Mouse (Mus musculus) heart, embryonic 10.5 days (tissue): ENCODE measurements at regions not wholly inside any gene's neighbourhood (a gene's known extent, or its start where the extent isn't known, plus 50 kb on each side); places are given as distances from the start of the nearest gene placed in this dataset.

ENCODE experiments used
- DNase-seq: peaks from one replicate; pipeline ENCODE4 v3.0.0-alpha.2; 2017; ENCODE audit warnings: low spot score
- H3K27ac ChIP-seq: fragments of 300-500 bp; sonication (generic); 2 replicates; pipeline ENCODE4 v1.5.1; 2016; ENCODE audit warnings: mild to moderate bottlenecking
- H3K27me3 ChIP-seq: fragments of 300-500 bp; sonication (generic); 2 replicates; pipeline ENCODE4 v1.6.1; 2016; ENCODE audit warnings: mild to moderate bottlenecking; ENCODE audit not compliant: poor library complexity, insufficient read depth, severe bottlenecking
- H3K36me3 ChIP-seq: fragments of 300-500 bp; sonication (generic); 2 replicates; pipeline ENCODE4 v1.6.1; 2016; ENCODE audit warnings: mild to moderate bottlenecking, moderate library complexity
- H3K4me1 ChIP-seq: fragments of 300-500 bp; sonication (generic); 2 replicates; pipeline ENCODE4 v1.6.1; 2016; ENCODE audit warnings: mild to moderate bottlenecking
- H3K4me3 ChIP-seq: fragments of 300-500 bp; sonication (generic); 2 replicates; pipeline ENCODE4 v1.5.1; 2016; ENCODE audit warnings: mild to moderate bottlenecking, moderate library complexity
- H3K9me3 ChIP-seq: fragments of 300-500 bp; sonication (generic); 2 replicates; pipeline ENCODE4 v1.6.1; 2016; ENCODE audit warnings: mild to moderate bottlenecking, moderate library complexity
- WGBS: fragments of 180-500 bp; shearing (Covaris S2); methylation state at CpG from one replicate; pipeline ENCODE4 v1.1.7; 2016; 5-methylcytosine and 5-hydroxymethylcytosine counted together

- Histone ChIP-seq H3K4me3 (no peak overlapping the region), H3K27ac (no peak overlapping the region)
Observed at GRCm38 (mm10) chr13:31328756-31329155, 227.2 kb upstream of the Foxq1 start.

GRCm38 (mm10) chr13:31330731-31331130 lies 225.2 kb upstream of the Foxq1 start:
- Histone ChIP-seq H3K4me3 (no peak overlapping the region), H3K36me3 (no peaks in the 10 kb centered on the region), H3K27ac (no peak overlapping the region), H3K4me1 (peaks cover 16% of the 10 kb centered on the region), H3K9me3 (no peaks in the 10 kb centered on the region), H3K27me3 (peaks cover 31% of the 10 kb centered on the region)
- WGBS: 76% methylated on average over 5 of the region's 5 CpGs
- DNase-seq: no peak

More at GRCm38 (mm10) chr13:31328756-31329155, 227.2 kb upstream of the Foxq1 start:
- H3K9me3 ChIP-seq: no peaks in the 10 kb centered on the region
- H3K4me1 ChIP-seq: peaks cover 16% of the 10 kb centered on the region
- H3K27me3 ChIP-seq: peaks cover 40% of the 10 kb centered on the region
- 82% methylated on average over 8 of the region's 8 CpGs for WGBS
- no peaks in the 10 kb centered on the region for H3K36me3 ChIP-seq
- no peak for DNase-seq

GRCm38 (mm10) chr13:31334981-31335380 lies 221.0 kb upstream of the Foxq1 start:
- no peak overlapping the region for H3K4me3 ChIP-seq
- no peak overlapping the region for H3K27ac ChIP-seq
- peaks cover 3% of the 10 kb centered on the region; the same call in 1 of the 2 replicates for H3K4me1 ChIP-seq
- 81% methylated on average over 3 of the region's 3 CpGs for WGBS
- no peaks in the 10 kb centered on the region for H3K9me3 ChIP-seq
- no peak for DNase-seq
- no peaks in the 10 kb centered on the region for H3K36me3 ChIP-seq
- peaks cover 26% of the 10 kb centered on the region for H3K27me3 ChIP-seq

GRCm38 (mm10) chr13:31337631-31338030 lies 218.3 kb upstream of the Foxq1 start:
- no peaks in the 10 kb centered on the region for H3K9me3 ChIP-seq
- peaks cover 5% of the 10 kb centered on the region; the same call in 1 of the 2 replicates for H3K4me1 ChIP-seq
- DNase-seq: no peak
- no peak overlapping the region for H3K27ac ChIP-seq
- no peak overlapping the region for H3K4me3 ChIP-seq
- no peaks in the 10 kb centered on the region for H3K36me3 ChIP-seq
- WGBS: 79% methylated on average over 6 of the region's 6 CpGs
- peaks cover 20% of the 10 kb centered on the region for H3K27me3 ChIP-seq

- H3K9me3 ChIP-seq: no peaks in the 10 kb centered on the region
- H3K36me3 ChIP-seq: no peaks in the 10 kb centered on the region
- no peak for DNase-seq
- 85% methylated on average over 7 of the region's 7 CpGs for WGBS
- H3K27ac ChIP-seq: no peak overlapping the region
- peaks cover 5% of the 10 kb centered on the region; the same call in 1 of the 2 replicates for H3K4me1 ChIP-seq
- peaks cover 20% of the 10 kb centered on the region for H3K27me3 ChIP-seq
- no peak overlapping the region for H3K4me3 ChIP-seq
Observed at GRCm38 (mm10) chr13:31339386-31339785, 216.5 kb upstream of the Foxq1 start.

GRCm38 (mm10) chr13:31339901-31340300 lies 216.0 kb upstream of the Foxq1 start:
- Histone ChIP-seq H3K4me3 (no peak overlapping the region), H3K9me3 (no peaks in the 10 kb centered on the region), H3K4me1 (peaks cover 5% of the 10 kb centered on the region; the same call in 1 of the 2 replicates), H3K36me3 (no peaks in the 10 kb centered on the region), H3K27ac (no peak overlapping the region), H3K27me3 (peaks cover 19% of the 10 kb centered on the region)
- 77% methylated on average over 2 of the region's 2 CpGs for WGBS
- no peak for DNase-seq

- H3K4me1 ChIP-seq: peaks cover 5% of the 10 kb centered on the region; the same call in 1 of the 2 replicates
- no peak overlapping the region for H3K27ac ChIP-seq
- H3K36me3 ChIP-seq: no peaks in the 10 kb centered on the region
- H3K4me3 ChIP-seq: no peak overlapping the region
- WGBS: 75% methylated on average over 7 of the region's 7 CpGs
- no peaks in the 10 kb centered on the region for H3K9me3 ChIP-seq
- no peak for DNase-seq
- peaks cover 16% of the 10 kb centered on the region for H3K27me3 ChIP-seq
Observed at GRCm38 (mm10) chr13:31340363-31340948, 215.5 kb upstream of the Foxq1 start.

GRCm38 (mm10) chr13:31341282-31342100 lies 214.4 kb upstream of the Foxq1 start:
- 78% methylated on average over 15 of the region's 15 CpGs for WGBS
- Histone ChIP-seq H3K4me1 (peaks cover 5% of the 10 kb centered on the region; the same call in 1 of the 2 replicates), H3K27me3 (peaks cover 8% of the 10 kb centered on the region)

GRCm38 (mm10) chr13:31346205-31346604 lies 209.7 kb upstream of the Foxq1 start:
- Histone ChIP-seq H3K4me3 (no peak overlapping the region), H3K27me3 (peaks cover 9% of the 10 kb centered on the region; the same call in 1 of the 2 replicates), H3K36me3 (no peaks in the 10 kb centered on the region), H3K9me3 (no peaks in the 10 kb centered on the region), H3K4me1 (0 out of 2 replicates have a peak, but pooled peaks cover 4% of the 10 kb centered on the region), H3K27ac (no peak overlapping the region)
- 53% methylated on average over 1 of the region's 1 CpGs for WGBS
- DNase-seq: no peak

More at GRCm38 (mm10) chr13:31341282-31342100, 214.4 kb upstream of the Foxq1 start:
- Histone ChIP-seq H3K4me3 (no peak overlapping the region), H3K36me3 (no peaks in the 10 kb centered on the region), H3K27ac (no peak overlapping the region), H3K9me3 (no peaks in the 10 kb centered on the region)
- no peak for DNase-seq

- DNase-seq: no peak
- Histone ChIP-seq H3K27ac (no peak overlapping the region), H3K36me3 (no peaks in the 10 kb centered on the region), H3K4me1 (0 out of 2 replicates have a peak, but pooled peaks cover 4% of the 10 kb centered on the region), H3K27me3 (peaks cover 9% of the 10 kb centered on the region; the same call in 1 of the 2 replicates), H3K4me3 (no peak overlapping the region), H3K9me3 (no peaks in the 10 kb centered on the region)
- 65% methylated on average over 2 of the region's 2 CpGs for WGBS
Observed at GRCm38 (mm10) chr13:31347000-31347399, 208.9 kb upstream of the Foxq1 start.

- Histone ChIP-seq H3K36me3 (no peaks in the 10 kb centered on the region), H3K4me3 (no peak overlapping the region), H3K27ac (no peak overlapping the region), H3K9me3 (no peaks in the 10 kb centered on the region), H3K4me1 (0 out of 2 replicates have a peak, but pooled peaks cover 4% of the 10 kb centered on the region), H3K27me3 (peaks cover 19% of the 10 kb centered on the region)
- 72% methylated on average over 2 of the region's 2 CpGs for WGBS
- no peak for DNase-seq
Observed at GRCm38 (mm10) chr13:31349671-31350070, 206.3 kb upstream of the Foxq1 start.

- 0 out of 2 replicates have a peak, but pooled peaks cover 4% of the 10 kb centered on the region for H3K4me1 ChIP-seq
- H3K4me3 ChIP-seq: no peak overlapping the region
- no peak for DNase-seq
Observed at GRCm38 (mm10) chr13:31351481-31351880, 204.5 kb upstream of the Foxq1 start.

GRCm38 (mm10) chr13:31352825-31353224 lies 203.1 kb upstream of the Foxq1 start:
- DNase-seq: no peak
- Histone ChIP-seq H3K36me3 (no peaks in the 10 kb centered on the region), H3K27ac (no peak overlapping the region), H3K9me3 (no peaks in the 10 kb centered on the region), H3K4me1 (0 out of 2 replicates have a peak, but pooled peaks cover 4% of the 10 kb centered on the region), H3K27me3 (peaks cover 20% of the 10 kb centered on the region), H3K4me3 (no peak overlapping the region)
- WGBS: 77% methylated on average over 5 of the region's 5 CpGs

More at GRCm38 (mm10) chr13:31351481-31351880, 204.5 kb upstream of the Foxq1 start:
- no peaks in the 10 kb centered on the region for H3K9me3 ChIP-seq
- H3K36me3 ChIP-seq: no peaks in the 10 kb centered on the region
- H3K27me3 ChIP-seq: peaks cover 20% of the 10 kb centered on the region
- H3K27ac ChIP-seq: no peak overlapping the region
